Mouse (Mus musculus) lung, adult 2 months (tissue): ENCODE measurements around the gene Eddm3b.

Source experiments
- CTCF ChIP-seq: fragments of 200-500 bp; IDR thresholded peaks from 2 replicates; pipeline ENCODE4 v1.5.1; 2011; ENCODE audit warnings: mild to moderate bottlenecking, low read length, control low read depth; ENCODE audit not compliant: insufficient read depth
- POLR2A ChIP-seq: fragments of 200-500 bp; IDR thresholded peaks from 2 replicates; pipeline ENCODE4 v1.6.1; 2011; ENCODE audit warnings: low read depth, mild to moderate bottlenecking, control low read depth, low read length, borderline replicate concordance; ENCODE audit errors: extremely low read depth

- TF ChIP-seq CTCF = no peak
- no peak for TF ChIP-seq POLR2A
These were observed 15.4 kb downstream of the Eddm3b start for GRCm38 (mm10) chr14:51129624-51129975.
